Comparison of ENCODE assay signal across 8 mouse cellular contexts in the genomic region with DNA sequence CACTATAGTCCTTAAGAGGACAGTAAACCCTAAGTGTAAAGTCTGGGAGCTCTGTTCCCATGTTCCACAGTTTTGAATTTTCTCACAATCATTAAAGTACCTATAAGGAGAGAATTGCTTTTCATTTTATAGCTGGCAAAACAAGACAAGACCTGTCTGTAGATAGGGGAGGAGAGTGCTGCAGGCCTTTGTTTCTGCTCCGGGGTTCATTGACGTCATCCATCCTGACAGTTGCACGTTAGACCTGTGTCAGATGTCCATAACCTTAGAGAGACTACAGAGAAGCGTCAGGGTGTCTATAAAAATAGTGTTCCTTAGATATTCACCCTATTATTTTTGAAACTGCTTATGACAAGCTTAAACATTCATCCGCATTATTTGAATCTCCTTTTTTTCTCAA. TPM values are rescaled to one million over a fixed set of nuclear protein-coding genes. Genes with fewer than 3 reads are reported as not detected.
DNase-seq lines count a peak whose midpoint lies in the region; ATAC-seq and TF ChIP-seq lines count a peak whose summit lies in the region.

No protein-coding gene starts in this region.

- H3K36me3 ChIP-seq in kidney, postnatal 0 days (ENCODE audit: insufficient read depth, low read length): peaks cover 8% of the 10 kb centered on the region; the same call in 1 of the 2 replicates
- no peaks in the 10 kb centered on the region for H3K36me3 ChIP-seq in embryonic facial prominence, embryonic 11.5 days (replicated peaks; ENCODE audit: control insufficient read depth, insufficient read depth, low read depth, low read length)
- 0 out of 2 replicates have a peak, but pooled peaks cover 4% of the 10 kb centered on the region for H3K36me3 ChIP-seq in intestine, embryonic 16.5 days (ENCODE audit: control insufficient read depth, insufficient read depth, low read length)
- H3K36me3 ChIP-seq in neural tube, embryonic 12.5 days: peaks cover 7% of the 10 kb centered on the region

- H3K4me1 ChIP-seq in kidney, postnatal 0 days (replicated peaks; ENCODE audit: insufficient read depth, low read length): peaks cover 10% of the 10 kb centered on the region; the same call in 1 of the 2 replicates
- H3K4me1 ChIP-seq in embryonic facial prominence, embryonic 11.5 days (ENCODE audit: control insufficient read depth, insufficient read depth, low read length): no peaks in the 10 kb centered on the region
- H3K4me1 ChIP-seq in intestine, embryonic 16.5 days (ENCODE audit: control insufficient read depth, insufficient read depth, low read length): peaks cover 14% of the 10 kb centered on the region
- H3K4me1 ChIP-seq in neural tube, embryonic 12.5 days: peaks cover 11% of the 10 kb centered on the region

- 57% methylated on average over 5 of the region's 5 CpGs for WGBS in kidney, postnatal 0 days
- 73% methylated on average over 5 of the region's 5 CpGs for WGBS in embryonic facial prominence, embryonic 11.5 days
- WGBS in intestine, embryonic 16.5 days: 58% methylated on average over 5 of the region's 5 CpGs
- WGBS in neural tube, embryonic 12.5 days: 73% methylated on average over 5 of the region's 5 CpGs

- H3K9ac ChIP-seq in kidney, postnatal 0 days (ENCODE audit: low read depth, low read length): no peak overlapping the region
- H3K9ac ChIP-seq in embryonic facial prominence, embryonic 11.5 days (replicated peaks; ENCODE audit: low read length): no peak overlapping the region
- peak overlapping the region; percentile 92 for H3K9ac ChIP-seq in intestine, embryonic 16.5 days (ENCODE audit: low read depth, low read length)
- peak overlapping the region; percentile 80; the same call in 1 of the 2 replicates for H3K9ac ChIP-seq in neural tube, embryonic 12.5 days

- TF ChIP-seq CTCF in kidney, postnatal 0 days (IDR thresholded peaks at IDR 0.05; ENCODE audit: low read depth): no peak

- H3K9me3 ChIP-seq in kidney, postnatal 0 days (replicated peaks; ENCODE audit: low read length): no peaks in the 10 kb centered on the region
- H3K9me3 ChIP-seq in embryonic facial prominence, embryonic 11.5 days (replicated peaks; ENCODE audit: control insufficient read depth, low read length): no peaks in the 10 kb centered on the region
- H3K9me3 ChIP-seq in intestine, embryonic 16.5 days (ENCODE audit: control insufficient read depth, low read length): no peaks in the 10 kb centered on the region
- no peaks in the 10 kb centered on the region for H3K9me3 ChIP-seq in neural tube, embryonic 12.5 days

- ATAC-seq in kidney, postnatal 0 days (replicated peaks; ENCODE audit: low FRiP score, low read depth): no peak
- no peak for ATAC-seq in embryonic facial prominence, embryonic 11.5 days (replicated peaks; ENCODE audit: insufficient number of reproducible peaks, low FRiP score, low TSS enrichment, low read depth)
- ATAC-seq in intestine, embryonic 16.5 days: no peak
- no peak for ATAC-seq in neural tube, embryonic 12.5 days (ENCODE audit: low FRiP score, low read depth)

- peak overlapping the region; percentile 91 for H3K4me3 ChIP-seq in kidney, postnatal 0 days (replicated peaks; ENCODE audit: low read depth, low read length)
- H3K4me3 ChIP-seq in embryonic facial prominence, embryonic 11.5 days (ENCODE audit: low read depth, low read length): peak overlapping the region; percentile 89; the same call in 1 of the 2 replicates
- H3K4me3 ChIP-seq in intestine, embryonic 16.5 days (ENCODE audit: low read length): peak overlapping the region; percentile 70
- H3K4me3 ChIP-seq in neural tube, embryonic 12.5 days: peak overlapping the region; percentile 82; the same call in 1 of the 2 replicates

- peak overlapping the region; percentile 59 for H3K4me2 ChIP-seq in kidney, postnatal 0 days (ENCODE audit: low read length)
- no peak overlapping the region; the same call in 1 of the 2 replicates for H3K4me2 ChIP-seq in embryonic facial prominence, embryonic 11.5 days (ENCODE audit: low read depth, low read length)
- H3K4me2 ChIP-seq in intestine, embryonic 16.5 days (ENCODE audit: low read depth, low read length): peak overlapping the region; percentile 67
- peak overlapping the region; percentile 69 for H3K4me2 ChIP-seq in neural tube, embryonic 12.5 days (replicated peaks)

- no peaks in the 10 kb centered on the region for H3K27me3 ChIP-seq in kidney, postnatal 0 days (ENCODE audit: insufficient read depth, low read length)
- no peaks in the 10 kb centered on the region for H3K27me3 ChIP-seq in embryonic facial prominence, embryonic 11.5 days (ENCODE audit: control insufficient read depth, insufficient read depth, low read length)
- H3K27me3 ChIP-seq in intestine, embryonic 16.5 days (replicated peaks; ENCODE audit: control insufficient read depth, insufficient read depth, low read length): no peaks in the 10 kb centered on the region
- no peaks in the 10 kb centered on the region for H3K27me3 ChIP-seq in neural tube, embryonic 12.5 days (replicated peaks)

- no peak for DNase-seq in kidney, postnatal 0 days (ENCODE audit: low spot score)
- no peak for DNase-seq in kidney, adult 11 months
- no peak for DNase-seq in embryonic facial prominence, embryonic 11.5 days (ENCODE audit: low spot score)
- no peak for DNase-seq in left cerebral cortex, adult 8-10 months (ENCODE audit: low spot score in 2 of 2)
- no peak for DNase-seq in urinary bladder, postnatal 10 days (ENCODE audit: low spot score)
- no peak for DNase-seq in kidney, postnatal 4 days

- no peak overlapping the region for H3K27ac ChIP-seq in kidney, postnatal 0 days
- no peak overlapping the region for H3K27ac ChIP-seq in embryonic facial prominence, embryonic 11.5 days (replicated peaks; ENCODE audit: low read depth, low read length)
- peak overlapping the region; percentile 25 for H3K27ac ChIP-seq in intestine, embryonic 16.5 days (ENCODE audit: low read length)
- H3K27ac ChIP-seq in neural tube, embryonic 12.5 days: no peak overlapping the region

RNA-seq across cellular contexts. Expression of a gene that starts 2.9 kb away (rescaled TPM):
- polyA plus RNA-seq in kidney, postnatal 0 days (2015; fragmentation: Nextera tagmentation; extraction: Ambion mirVana): 57.7 and 62.2 TPM in 2 replicates
- 59.5 and 61.5 TPM in 2 replicates for polyA plus RNA-seq in embryonic facial prominence, embryonic 11.5 days (2014; fragmentation: Nextera tagmentation; extraction: Ambion mirVana)
- 47.2 and 51.7 TPM in 2 replicates for polyA plus RNA-seq in intestine, embryonic 16.5 days (2015; fragmentation: Nextera tagmentation; extraction: Ambion mirVana)
- polyA plus RNA-seq in neural tube, embryonic 12.5 days (2016; fragmentation: Nextera tagmentation; extraction: Ambion mirVana): 48.8 and 52.1 TPM in 2 replicates
- 10 to 100 TPM; 11.4 to 14.5 (median 13.1) TPM for total RNA-seq in left cerebral cortex, adult 8-10 months (2022)

RNA-seq across cellular contexts. Expression of a gene that starts 12.3 kb away (rescaled TPM):
- polyA plus RNA-seq in kidney, postnatal 0 days (2015; fragmentation: Nextera tagmentation; extraction: Ambion mirVana): 43.1 and 48.2 TPM in 2 replicates
- 57.8 and 70.0 TPM in 2 replicates for polyA plus RNA-seq in embryonic facial prominence, embryonic 11.5 days (2014; fragmentation: Nextera tagmentation; extraction: Ambion mirVana)
- 38.5 and 42.0 TPM in 2 replicates for polyA plus RNA-seq in intestine, embryonic 16.5 days (2015; fragmentation: Nextera tagmentation; extraction: Ambion mirVana)
- polyA plus RNA-seq in neural tube, embryonic 12.5 days (2016; fragmentation: Nextera tagmentation; extraction: Ambion mirVana): 64.7 and 68.2 TPM in 2 replicates
- total RNA-seq in left cerebral cortex, adult 8-10 months (2022): 10 to 100 TPM; 26.4 to 34.7 (median 31.2) TPM

Comparison
In these comparisons a context has a peak if more than half of its experiments do, and no peak if none do; other contexts are left out.
1. H3K9ac ChIP-seq: peak in intestine, embryonic 16.5 days (single experiment) and neural tube, embryonic 12.5 days (single experiment); none in kidney, postnatal 0 days (single experiment) and embryonic facial prominence, embryonic 11.5 days (single experiment).
2. Peak in every context shown above with its lines, with median percentiles within 50 percentile points of each other: H3K4me3 ChIP-seq.